Mouse (Mus musculus) midbrain, postnatal 0 days (tissue): ENCODE data around the gene Slc9c1. TPM values are rescaled to one million over a fixed set of nuclear protein-coding genes. Genes with fewer than 3 reads are reported as not detected.
"Not testable (repeated sequence)": the region's sequence is repeated elsewhere in the genome, so short reads cannot be mapped to it uniquely, and the experiment has no call there.

ENCODE experiments used
- ATAC-seq: fragments of 200-750 bp; cut with Nextera tagmentation; 2 replicates; pipeline ENCODE4 v1.8.0; 2017; ENCODE audit warnings: moderate number of reproducible peaks, mild to moderate bottlenecking, moderate TSS enrichment, moderate library complexity; ENCODE audit not compliant: low FRiP score
- DNase-seq: peaks from one replicate; pipeline ENCODE4 v3.0.0-alpha.2; 2015; ENCODE audit warnings: low spot score
- H3K27ac ChIP-seq: fragments of 300-500 bp; sonication (generic); 2 replicates; pipeline ENCODE4 v1.5.1; 2014; ENCODE audit warnings: low read depth, mild to moderate bottlenecking, low read length, mixed read lengths
- H3K27me3 ChIP-seq: fragments of 300-500 bp; sonication (generic); 2 replicates; pipeline ENCODE4 v1.6.1; 2014; ENCODE audit warnings: low read length, control low read depth, mixed read lengths; ENCODE audit not compliant: insufficient read depth
- H3K36me3 ChIP-seq: fragments of 300-500 bp; sonication (generic); 2 replicates; pipeline ENCODE4 v1.6.1; 2014; ENCODE audit warnings: low read length, control low read depth, mixed read lengths; ENCODE audit not compliant: insufficient read depth
- H3K4me1 ChIP-seq: fragments of 300-500 bp; sonication (generic); 2 replicates; pipeline ENCODE4 v1.6.1; 2014; ENCODE audit warnings: mild to moderate bottlenecking, control low read depth, antibody characterized with exemption, low read length, mixed read lengths; ENCODE audit not compliant: insufficient read depth
- H3K4me2 ChIP-seq: fragments of 300-500 bp; sonication (generic); 2 replicates; pipeline ENCODE4 v1.6.1; 2014; ENCODE audit warnings: low read depth, mild to moderate bottlenecking, low read length, mixed read lengths; ENCODE audit not compliant: poor library complexity, severe bottlenecking
- H3K4me3 ChIP-seq: fragments of 300-500 bp; sonication (generic); 2 replicates; pipeline ENCODE4 v1.5.1; 2014; ENCODE audit warnings: low read depth, mild to moderate bottlenecking, low read length, moderate library complexity
- H3K9ac ChIP-seq: fragments of 300-500 bp; sonication (generic); replicated peaks from 2 replicates; pipeline ENCODE4 v1.6.1; 2014; ENCODE audit warnings: mild to moderate bottlenecking, low read length, moderate library complexity, mixed read lengths; ENCODE audit not compliant: poor library complexity, severe bottlenecking
- H3K9me3 ChIP-seq: fragments of 300-500 bp; sonication (generic); 2 replicates; pipeline ENCODE4 v1.6.1; 2016; ENCODE audit warnings: low read length, control low read depth
- CTCF ChIP-seq: IDR thresholded peaks from 2 replicates; pipeline ENCODE4 v1.5.1; 2016; ENCODE audit warnings: antibody characterized with exemption, mild to moderate bottlenecking
- WGBS: fragments of 180-500 bp; shearing (Covaris S2); extraction: QIAGEN DNeasy Blood & Tissue Kit; methylation state at CpG from one replicate; pipeline ENCODE4 v1.1.7; 2014; 5-methylcytosine and 5-hydroxymethylcytosine counted together
- polyA plus RNA-seq: library from polyadenylated mRNA; unstranded; fragments of >200 nt; fragmentation: Nextera tagmentation; extraction: Ambion mirVana; gene quantifications from 2 replicates; pipeline ENCODE4 v1.2.1, GENCODE M21; 2015
- total RNA-seq: library from RNA; depleted of rRNA; stranded (reverse); fragments of >200 nt; gene quantifications from 2 replicates; pipeline ENCODE4 v1.2.3, GENCODE M21; 2014; rRNA removed

Slc9c1 gene
- not detected in 2 replicates for total RNA-seq
- polyA plus RNA-seq, result not detected in 2 replicates

GRCm38 (mm10) chr16:45535009-45535408 lies at the start of gene Slc9c1:
Slc9c1 (plus strand) TSS chr16:45535309.
- H3K27ac ChIP-seq, result no peak within 1 kb of the TSS
- no peak for DNase-seq
- H3K27me3 ChIP-seq, result no peaks in the 10 kb centered on the region
- WGBS, result 92% methylated on average over 5 of the region's 5 CpGs
- no peaks in the 10 kb centered on the region for H3K4me1 ChIP-seq
- no peak within 1 kb of the TSS for H3K4me2 ChIP-seq
- H3K4me3 ChIP-seq, result no peak within 1 kb of the TSS
- no peaks in the 10 kb centered on the region for H3K36me3 ChIP-seq
- H3K9ac ChIP-seq, result no peak within 1 kb of the TSS
- TF ChIP-seq CTCF, result no peak
- no peaks in the 10 kb centered on the region for H3K9me3 ChIP-seq
- ATAC-seq, result no peak

- no peak for TF ChIP-seq CTCF
- no peaks in the 10 kb centered on the region for H3K9me3 ChIP-seq
- H3K4me1 ChIP-seq, result no peaks in the 10 kb centered on the region
- WGBS, result 79% methylated on average over 5 of the region's 5 CpGs
- no peaks in the 10 kb centered on the region for H3K36me3 ChIP-seq
- DNase-seq, result no peak
- no peak within 1 kb of the TSS for H3K4me2 ChIP-seq
- no peak for ATAC-seq
- H3K4me3 ChIP-seq, result no peak within 1 kb of the TSS
- no peak within 1 kb of the TSS for H3K27ac ChIP-seq
- H3K27me3 ChIP-seq, result no peaks in the 10 kb centered on the region
- no peak within 1 kb of the TSS for H3K9ac ChIP-seq
Observed at GRCm38 (mm10) chr16:45492927-45493326, 42.2 kb upstream of the Slc9c1 start, which contains the start of gene Gm609. Gm609 (minus strand) TSS chr16:45492969.

GRCm38 (mm10) chr16:45495326-45495725 lies 39.8 kb upstream of the Slc9c1 start:
- WGBS, result 84% methylated on average over 1 of the region's 1 CpGs
- no peaks in the 10 kb centered on the region for H3K36me3 ChIP-seq
- no peaks in the 10 kb centered on the region for H3K27me3 ChIP-seq
- no peaks in the 10 kb centered on the region for H3K4me1 ChIP-seq
- H3K4me2 ChIP-seq, result no peak overlapping the region
- ATAC-seq (no peak), DNase-seq (no peak)
- no peak overlapping the region for H3K9ac ChIP-seq
- H3K27ac ChIP-seq, result no peak overlapping the region
- no peak for TF ChIP-seq CTCF
- no peaks in the 10 kb centered on the region for H3K9me3 ChIP-seq
- H3K4me3 ChIP-seq, result no peak overlapping the region

- WGBS, result 86% methylated on average over 5 of the region's 5 CpGs
Observed at GRCm38 (mm10) chr16:45525551-45525950, 9.6 kb upstream of the Slc9c1 start.

GRCm38 (mm10) chr16:45531950-45532349 lies 3.2 kb upstream of the Slc9c1 start, which contains the start of gene Gm17783:
Gm17783 (minus strand) TSS chr16:45532050.
- ATAC-seq, result no peak
- no peaks in the 10 kb centered on the region for H3K4me1 ChIP-seq
- H3K27me3 ChIP-seq, result no peaks in the 10 kb centered on the region
- no peak for DNase-seq
- H3K9ac ChIP-seq, result no peak within 1 kb of the TSS
- WGBS, result 91% methylated on average over 4 of the region's 4 CpGs
- H3K4me3 ChIP-seq, result no peak within 1 kb of the TSS
- H3K27ac ChIP-seq, result no peak within 1 kb of the TSS
- no peaks in the 10 kb centered on the region for H3K9me3 ChIP-seq
- H3K4me2 ChIP-seq, result no peak within 1 kb of the TSS
- no peak for TF ChIP-seq CTCF
- no peaks in the 10 kb centered on the region for H3K36me3 ChIP-seq

More at GRCm38 (mm10) chr16:45525551-45525950, 9.6 kb upstream of the Slc9c1 start:
- Histone ChIP-seq H3K9me3 (no peaks in the 10 kb centered on the region), H3K4me2 (no peak overlapping the region), H3K9ac (no peak overlapping the region), H3K4me3 (no peak overlapping the region), H3K27me3 (no peaks in the 10 kb centered on the region), H3K36me3 (no peaks in the 10 kb centered on the region), H3K27ac (no peak overlapping the region), H3K4me1 (no peaks in the 10 kb centered on the region)
- ATAC-seq, result no peak
- no peak for TF ChIP-seq CTCF
- no peak for DNase-seq

- not testable (repeated sequence) for DNase-seq, H3K9ac ChIP-seq, H3K4me3 ChIP-seq, H3K4me2 ChIP-seq, H3K36me3 ChIP-seq, ATAC-seq, H3K27ac ChIP-seq, H3K27me3 ChIP-seq, H3K9me3 ChIP-seq, H3K4me1 ChIP-seq
- 79% methylated on average over 1 of the region's 1 CpGs for WGBS
Observed at GRCm38 (mm10) chr16:45538342-45538741, 3.2 kb downstream of the Slc9c1 start.
